ENCODE assay signal across 7 mouse cellular contexts in genomic region chr9:82973321-82973892, GRCm38 (mm10). TPM values are rescaled to one million over a fixed set of nuclear protein-coding genes. Genes with fewer than 3 reads are reported as not detected.
DNase-seq lines count a peak whose midpoint lies in the region; ATAC-seq and TF ChIP-seq lines count a peak whose summit lies in the region.

No protein-coding gene starts in this region.

- DNase-seq in thymus, postnatal 0 days (ENCODE audit: low spot score): peak; percentile 19
- DNase-seq in thymus, adult 18-20 months: no peak
- peak; percentile 22 for DNase-seq in embryonic facial prominence, embryonic 10.5 days (ENCODE audit: low spot score)
- DNase-seq in hindbrain, embryonic 14.5 days (ENCODE audit: low spot score): no peak
- DNase-seq in liver, postnatal 0 days: peak; percentile 16
- no peak for DNase-seq in urinary bladder, postnatal 10 days (ENCODE audit: low spot score)
- no peak for DNase-seq in left cerebral cortex, adult 11 months (ENCODE audit: low spot score)

- H3K9me3 ChIP-seq in embryonic facial prominence, embryonic 10.5 days: no peaks in the 10 kb centered on the region
- no peaks in the 10 kb centered on the region for H3K9me3 ChIP-seq in hindbrain, embryonic 14.5 days (ENCODE audit: control insufficient read depth, low read length)
- H3K9me3 ChIP-seq in liver, postnatal 0 days (ENCODE audit: low read length): no peaks in the 10 kb centered on the region

- H3K9ac ChIP-seq in hindbrain, embryonic 14.5 days: peak overlapping the region; percentile 97
- peak overlapping the region; percentile 53 for H3K9ac ChIP-seq in liver, postnatal 0 days (replicated peaks)

- H3K36me3 ChIP-seq in embryonic facial prominence, embryonic 10.5 days (replicated peaks): peaks cover 22% of the 10 kb centered on the region
- H3K36me3 ChIP-seq in hindbrain, embryonic 14.5 days (replicated peaks; ENCODE audit: control insufficient read depth, insufficient read depth): 0 out of 2 replicates have a peak, but pooled peaks cover 3% of the 10 kb centered on the region
- peaks cover 7% of the 10 kb centered on the region; the same call in 1 of the 2 replicates for H3K36me3 ChIP-seq in liver, postnatal 0 days (replicated peaks; ENCODE audit: insufficient read depth, low read length)

- peak overlapping the region; percentile 99 for H3K27ac ChIP-seq in embryonic facial prominence, embryonic 10.5 days (replicated peaks)
- H3K27ac ChIP-seq in hindbrain, embryonic 14.5 days: peak overlapping the region; percentile 100
- peak overlapping the region; percentile 64 for H3K27ac ChIP-seq in liver, postnatal 0 days (ENCODE audit: low read depth)

- no peak for TF ChIP-seq CTCF in liver, postnatal 0 days (IDR thresholded peaks at IDR 0.05; ENCODE audit: low read depth)

- peak overlapping the region; percentile 94 for H3K4me3 ChIP-seq in embryonic facial prominence, embryonic 10.5 days
- peak overlapping the region; percentile 63 for H3K4me3 ChIP-seq in hindbrain, embryonic 14.5 days (replicated peaks; ENCODE audit: low read length)
- peak overlapping the region; percentile 89 for H3K4me3 ChIP-seq in liver, postnatal 0 days (ENCODE audit: low read depth, low read length)

- ATAC-seq in hindbrain, embryonic 14.5 days (ENCODE audit: low FRiP score): no peak
- no peak for ATAC-seq in liver, postnatal 0 days

- H3K4me2 ChIP-seq in hindbrain, embryonic 14.5 days (replicated peaks): peak overlapping the region; percentile 86
- H3K4me2 ChIP-seq in liver, postnatal 0 days (ENCODE audit: low read depth, low read length): peak overlapping the region; percentile 76

- 45% methylated on average over 8 of the region's 8 CpGs for WGBS in embryonic facial prominence, embryonic 10.5 days
- WGBS in hindbrain, embryonic 14.5 days: 28% methylated on average over 8 of the region's 8 CpGs
- WGBS in liver, postnatal 0 days (ENCODE audit: insufficient replicate concordance): 25% methylated on average over 8 of the region's 8 CpGs

- H3K27me3 ChIP-seq in embryonic facial prominence, embryonic 10.5 days (replicated peaks; ENCODE audit: low read depth, poor library complexity, severe bottlenecking): no peaks in the 10 kb centered on the region
- H3K27me3 ChIP-seq in hindbrain, embryonic 14.5 days (ENCODE audit: control insufficient read depth, insufficient read depth, low read length): no peaks in the 10 kb centered on the region
- H3K27me3 ChIP-seq in liver, postnatal 0 days (ENCODE audit: insufficient read depth, low read length): no peaks in the 10 kb centered on the region

- no peak for TF ChIP-seq EP300 in liver, postnatal 0 days (IDR thresholded peaks at IDR 0.05; ENCODE audit: low read depth)

- H3K4me1 ChIP-seq in embryonic facial prominence, embryonic 10.5 days: peaks cover 29% of the 10 kb centered on the region
- H3K4me1 ChIP-seq in hindbrain, embryonic 14.5 days (replicated peaks; ENCODE audit: control insufficient read depth, insufficient read depth, low read length): peaks cover 28% of the 10 kb centered on the region
- peaks cover 8% of the 10 kb centered on the region for H3K4me1 ChIP-seq in liver, postnatal 0 days (ENCODE audit: insufficient read depth)

RNA-seq across cellular contexts. Expression of gene Phip, which starts 1.9 kb away (rescaled TPM):
- polyA plus RNA-seq in thymus, postnatal 0 days (2015; fragmentation: Nextera tagmentation; extraction: Ambion mirVana): 66.4 and 83.2 TPM in 2 replicates
- polyA plus RNA-seq in embryonic facial prominence, embryonic 10.5 days (2016; fragmentation: Nextera tagmentation; extraction: Ambion mirVana): 122 and 128 TPM in 2 replicates
- 81.1 and 81.3 TPM in 2 replicates for polyA plus RNA-seq in hindbrain, embryonic 14.5 days (2014; fragmentation: Nextera tagmentation; extraction: Ambion mirVana)
- polyA plus RNA-seq in liver, postnatal 0 days (2015; fragmentation: Nextera tagmentation; extraction: Ambion mirVana): 15.1 and 15.4 TPM in 2 replicates

Comparison
In these comparisons a context has a peak if more than half of its experiments do, and no peak if none do; other contexts are left out.
1. DNase-seq: peak in thymus, postnatal 0 days (single experiment), embryonic facial prominence, embryonic 10.5 days (single experiment) and liver, postnatal 0 days (single experiment); none in thymus, adult 18-20 months (0 of 2), hindbrain, embryonic 14.5 days (single experiment), urinary bladder, postnatal 10 days (single experiment) and left cerebral cortex, adult 11 months (single experiment).
2. Peak in every context shown above with its lines, with median percentiles within 50 percentile points of each other: H3K27ac ChIP-seq and H3K4me3 ChIP-seq.